Mouse (Mus musculus) midbrain, postnatal 0 days (tissue): ENCODE measurements at regions not wholly inside any gene's neighbourhood (a gene's known extent, or its start where the extent isn't known, plus 50 kb on each side); places are given as distances from the start of the nearest gene placed in this dataset.

Experiments used
- ATAC-seq: fragments of 200-750 bp; cut with Nextera tagmentation; 2 replicates; pipeline ENCODE4 v1.8.0; 2017; ENCODE audit warnings: moderate number of reproducible peaks, mild to moderate bottlenecking, moderate TSS enrichment, moderate library complexity; ENCODE audit not compliant: low FRiP score
- DNase-seq: peaks from one replicate; pipeline ENCODE4 v3.0.0-alpha.2; 2015; ENCODE audit warnings: low spot score
- H3K27ac ChIP-seq: fragments of 300-500 bp; sonication (generic); 2 replicates; pipeline ENCODE4 v1.5.1; 2014; ENCODE audit warnings: low read depth, mild to moderate bottlenecking, low read length, mixed read lengths
- H3K27me3 ChIP-seq: fragments of 300-500 bp; sonication (generic); 2 replicates; pipeline ENCODE4 v1.6.1; 2014; ENCODE audit warnings: low read length, control low read depth, mixed read lengths; ENCODE audit not compliant: insufficient read depth
- H3K36me3 ChIP-seq: fragments of 300-500 bp; sonication (generic); 2 replicates; pipeline ENCODE4 v1.6.1; 2014; ENCODE audit warnings: low read length, control low read depth, mixed read lengths; ENCODE audit not compliant: insufficient read depth
- H3K4me1 ChIP-seq: fragments of 300-500 bp; sonication (generic); 2 replicates; pipeline ENCODE4 v1.6.1; 2014; ENCODE audit warnings: mild to moderate bottlenecking, control low read depth, antibody characterized with exemption, low read length, mixed read lengths; ENCODE audit not compliant: insufficient read depth
- H3K4me2 ChIP-seq: fragments of 300-500 bp; sonication (generic); 2 replicates; pipeline ENCODE4 v1.6.1; 2014; ENCODE audit warnings: low read depth, mild to moderate bottlenecking, low read length, mixed read lengths; ENCODE audit not compliant: poor library complexity, severe bottlenecking
- H3K4me3 ChIP-seq: fragments of 300-500 bp; sonication (generic); 2 replicates; pipeline ENCODE4 v1.5.1; 2014; ENCODE audit warnings: low read depth, mild to moderate bottlenecking, low read length, moderate library complexity
- H3K9ac ChIP-seq: fragments of 300-500 bp; sonication (generic); replicated peaks from 2 replicates; pipeline ENCODE4 v1.6.1; 2014; ENCODE audit warnings: mild to moderate bottlenecking, low read length, moderate library complexity, mixed read lengths; ENCODE audit not compliant: poor library complexity, severe bottlenecking
- H3K9me3 ChIP-seq: fragments of 300-500 bp; sonication (generic); 2 replicates; pipeline ENCODE4 v1.6.1; 2016; ENCODE audit warnings: low read length, control low read depth
- CTCF ChIP-seq: IDR thresholded peaks from 2 replicates; pipeline ENCODE4 v1.5.1; 2016; ENCODE audit warnings: antibody characterized with exemption, mild to moderate bottlenecking
- WGBS: fragments of 180-500 bp; shearing (Covaris S2); extraction: QIAGEN DNeasy Blood & Tissue Kit; methylation state at CpG from one replicate; pipeline ENCODE4 v1.1.7; 2014; 5-methylcytosine and 5-hydroxymethylcytosine counted together

- 93% methylated on average over 6 of the region's 6 CpGs for WGBS
- Histone ChIP-seq H3K27me3 (no peaks in the 10 kb centered on the region), H3K4me3 (no peak overlapping the region), H3K36me3 (no peaks in the 10 kb centered on the region), H3K9ac (no peak overlapping the region), H3K27ac (no peak overlapping the region), H3K9me3 (no peaks in the 10 kb centered on the region), H3K4me1 (no peaks in the 10 kb centered on the region), H3K4me2 (no peak overlapping the region)
- DNase-seq (no peak), ATAC-seq (no peak)
- TF ChIP-seq CTCF: no peak
Measured at GRCm38 (mm10) chr14:98452191-98452590, 282.6 kb upstream of the Dach1 start.

- Histone ChIP-seq H3K9me3 (no peaks in the 10 kb centered on the region), H3K36me3 (no peaks in the 10 kb centered on the region), H3K27me3 (no peaks in the 10 kb centered on the region), H3K4me3 (no peak overlapping the region), H3K4me1 (no peaks in the 10 kb centered on the region), H3K27ac (no peak overlapping the region), H3K9ac (no peak overlapping the region), H3K4me2 (no peak overlapping the region)
- DNase-seq: no peak
- TF ChIP-seq CTCF: no peak
- ATAC-seq: no peak
- 82% methylated on average over 5 of the region's 5 CpGs for WGBS
Measured at GRCm38 (mm10) chr14:98449568-98449967, 280.0 kb upstream of the Dach1 start.

- Histone ChIP-seq H3K4me1 (no peaks in the 10 kb centered on the region), H3K9me3 (no peaks in the 10 kb centered on the region), H3K4me3 (no peak overlapping the region), H3K4me2 (no peak overlapping the region), H3K36me3 (no peaks in the 10 kb centered on the region), H3K27ac (no peak overlapping the region), H3K9ac (no peak overlapping the region), H3K27me3 (no peaks in the 10 kb centered on the region)
- WGBS: 82% methylated on average over 3 of the region's 3 CpGs
- DNase-seq: no peak
- TF ChIP-seq CTCF: no peak
- no peak for ATAC-seq
Measured at GRCm38 (mm10) chr14:98442411-98442810, 272.8 kb upstream of the Dach1 start.

GRCm38 (mm10) chr14:98441954-98442353 is 272.4 kb upstream of the Dach1 start:
- Histone ChIP-seq H3K4me1 (no peaks in the 10 kb centered on the region), H3K9me3 (no peaks in the 10 kb centered on the region), H3K36me3 (no peaks in the 10 kb centered on the region), H3K4me2 (no peak overlapping the region), H3K27me3 (no peaks in the 10 kb centered on the region), H3K4me3 (no peak overlapping the region), H3K9ac (no peak overlapping the region), H3K27ac (no peak overlapping the region)
- DNase-seq (peak; percentile 11), ATAC-seq (no peak)
- no peak for TF ChIP-seq CTCF
- WGBS: 73% methylated on average over 2 of the region's 2 CpGs

- Histone ChIP-seq H3K27ac (no peak overlapping the region), H3K9me3 (no peaks in the 10 kb centered on the region), H3K4me2 (no peak overlapping the region), H3K36me3 (no peaks in the 10 kb centered on the region), H3K9ac (no peak overlapping the region), H3K27me3 (no peaks in the 10 kb centered on the region), H3K4me3 (no peak overlapping the region), H3K4me1 (no peaks in the 10 kb centered on the region)
- no peak for TF ChIP-seq CTCF
- DNase-seq (no peak), ATAC-seq (no peak)
- WGBS: 44% methylated on average over 11 of the region's 11 CpGs
Measured at GRCm38 (mm10) chr14:98431959-98432358, 262.4 kb upstream of the Dach1 start.

- 53% methylated on average over 1 of the region's 1 CpGs for WGBS
- Histone ChIP-seq H3K27me3 (no peaks in the 10 kb centered on the region), H3K9me3 (no peaks in the 10 kb centered on the region), H3K36me3 (no peaks in the 10 kb centered on the region), H3K9ac (no peak overlapping the region), H3K4me1 (no peaks in the 10 kb centered on the region), H3K4me3 (no peak overlapping the region), H3K4me2 (no peak overlapping the region), H3K27ac (no peak overlapping the region)
- no peak for DNase-seq
- no peak for TF ChIP-seq CTCF
- no peak for ATAC-seq
Measured at GRCm38 (mm10) chr14:98417719-98418118, 248.2 kb upstream of the Dach1 start.

GRCm38 (mm10) chr14:98414201-98414600 is 244.6 kb upstream of the Dach1 start:
- no peak overlapping the region for H3K4me3 ChIP-seq
- no peaks in the 10 kb centered on the region for H3K27me3 ChIP-seq
- H3K9ac ChIP-seq: no peak overlapping the region
- H3K4me1 ChIP-seq: no peaks in the 10 kb centered on the region
- H3K4me2 ChIP-seq: no peak overlapping the region
- no peak for DNase-seq
- H3K27ac ChIP-seq: no peak overlapping the region
- H3K36me3 ChIP-seq: no peaks in the 10 kb centered on the region
- peak; percentile 47 for TF ChIP-seq CTCF
- ATAC-seq: no peak
- no peaks in the 10 kb centered on the region for H3K9me3 ChIP-seq
- WGBS: 66% methylated on average over 7 of the region's 7 CpGs
